Mouse (Mus musculus) splenic B cell, adult 2 months (primary cell): Measurements from ENCODE around the gene Zfp3.

Experiments
- DNase-seq: peaks from one replicate; pipeline ENCODE4 v3.0.0-alpha.2; 2011; ENCODE audit warnings: low read depth, low spot score
- H3K27me3 ChIP-seq: 2 replicates; pipeline ENCODE4 v1.6.1; 2012; ENCODE audit warnings: mild to moderate bottlenecking, low read length, moderate library complexity, mixed read lengths; ENCODE audit not compliant: control insufficient read depth, poor library complexity, insufficient read depth, severe bottlenecking
- H3K36me3 ChIP-seq: 2 replicates; pipeline ENCODE4 v1.6.1; 2012; ENCODE audit warnings: mild to moderate bottlenecking, low read length, moderate library complexity, mixed read lengths; ENCODE audit not compliant: control insufficient read depth, poor library complexity, insufficient read depth, severe bottlenecking

Gene Zfp3

GRCm38 (mm10) chr11:70806697-70807096 lies 42.7 kb downstream of the Zfp3 start:
- DNase-seq = no peak
- H3K27me3 ChIP-seq = no peaks in the 10 kb centered on the region

GRCm38 (mm10) chr11:70807630-70808029 lies 43.6 kb downstream of the Zfp3 start:
- DNase-seq = no peak
- Histone ChIP-seq H3K27me3 (no peaks in the 10 kb centered on the region), H3K36me3 (no peaks in the 10 kb centered on the region)

More at GRCm38 (mm10) chr11:70806697-70807096, 42.7 kb downstream of the Zfp3 start:
- H3K36me3 ChIP-seq = no peaks in the 10 kb centered on the region

GRCm38 (mm10) chr11:70808101-70808500 lies 44.1 kb downstream of the Zfp3 start:
- no peak for DNase-seq
- no peaks in the 10 kb centered on the region for H3K36me3 ChIP-seq
- H3K27me3 ChIP-seq = no peaks in the 10 kb centered on the region

GRCm38 (mm10) chr11:70809011-70809410 lies 45.0 kb downstream of the Zfp3 start:
- no peak for DNase-seq
- no peaks in the 10 kb centered on the region for H3K36me3 ChIP-seq
- no peaks in the 10 kb centered on the region for H3K27me3 ChIP-seq

GRCm38 (mm10) chr11:70811041-70811440 lies 47.0 kb downstream of the Zfp3 start:
- Histone ChIP-seq H3K36me3 (no peaks in the 10 kb centered on the region), H3K27me3 (no peaks in the 10 kb centered on the region)
- DNase-seq = no peak

GRCm38 (mm10) chr11:70811471-70812240 lies 47.6 kb downstream of the Zfp3 start:
- no peak for DNase-seq
- Histone ChIP-seq H3K36me3 (no peaks in the 10 kb centered on the region), H3K27me3 (no peaks in the 10 kb centered on the region)

- H3K36me3 ChIP-seq = no peaks in the 10 kb centered on the region
- peak; percentile 70 for DNase-seq
These were observed 48.4 kb downstream of the Zfp3 start, which contains the start of gene Scimp for GRCm38 (mm10) chr11:70812365-70812764. TSS of gene Scimp (minus strand) at chr11:70812586.

GRCm38 (mm10) chr11:70815071-70815470 lies 51.1 kb downstream of the Zfp3 start:
- Histone ChIP-seq H3K27me3 (no peaks in the 10 kb centered on the region), H3K36me3 (no peaks in the 10 kb centered on the region)
- no peak for DNase-seq

More at GRCm38 (mm10) chr11:70812365-70812764, 48.4 kb downstream of the Zfp3 start, which contains the start of gene Scimp:
- no peaks in the 10 kb centered on the region for H3K27me3 ChIP-seq

GRCm38 (mm10) chr11:70815498-70816078 lies 51.6 kb downstream of the Zfp3 start:
- peak; percentile 90 for DNase-seq
- Histone ChIP-seq H3K27me3 (no peaks in the 10 kb centered on the region), H3K36me3 (no peaks in the 10 kb centered on the region)

GRCm38 (mm10) chr11:70816770-70817169 lies 52.8 kb downstream of the Zfp3 start:
- Histone ChIP-seq H3K36me3 (no peaks in the 10 kb centered on the region), H3K27me3 (no peaks in the 10 kb centered on the region)
- DNase-seq = no peak

GRCm38 (mm10) chr11:70820120-70820519 lies 56.1 kb downstream of the Zfp3 start:
- Histone ChIP-seq H3K36me3 (no peaks in the 10 kb centered on the region), H3K27me3 (no peaks in the 10 kb centered on the region)
- no peak for DNase-seq

- no peaks in the 10 kb centered on the region for H3K36me3 ChIP-seq
- DNase-seq = no peak
- H3K27me3 ChIP-seq = no peaks in the 10 kb centered on the region
These were observed 58.0 kb downstream of the Zfp3 start for GRCm38 (mm10) chr11:70821728-70822591.
